Mouse (Mus musculus) 3T3-L1 (cell line): Measurements from ENCODE around the gene Bsdc1.
"Not testable (repeated sequence)": the region's sequence is repeated elsewhere in the genome, so short reads cannot be mapped to it uniquely, and the experiment has no call there.

Source experiments
- DNase-seq: peaks from one replicate; pipeline ENCODE4 v3.0.0-alpha.2; 2015; ENCODE audit warnings: low read depth, low spot score

The Bsdc1 gene

DNA sequence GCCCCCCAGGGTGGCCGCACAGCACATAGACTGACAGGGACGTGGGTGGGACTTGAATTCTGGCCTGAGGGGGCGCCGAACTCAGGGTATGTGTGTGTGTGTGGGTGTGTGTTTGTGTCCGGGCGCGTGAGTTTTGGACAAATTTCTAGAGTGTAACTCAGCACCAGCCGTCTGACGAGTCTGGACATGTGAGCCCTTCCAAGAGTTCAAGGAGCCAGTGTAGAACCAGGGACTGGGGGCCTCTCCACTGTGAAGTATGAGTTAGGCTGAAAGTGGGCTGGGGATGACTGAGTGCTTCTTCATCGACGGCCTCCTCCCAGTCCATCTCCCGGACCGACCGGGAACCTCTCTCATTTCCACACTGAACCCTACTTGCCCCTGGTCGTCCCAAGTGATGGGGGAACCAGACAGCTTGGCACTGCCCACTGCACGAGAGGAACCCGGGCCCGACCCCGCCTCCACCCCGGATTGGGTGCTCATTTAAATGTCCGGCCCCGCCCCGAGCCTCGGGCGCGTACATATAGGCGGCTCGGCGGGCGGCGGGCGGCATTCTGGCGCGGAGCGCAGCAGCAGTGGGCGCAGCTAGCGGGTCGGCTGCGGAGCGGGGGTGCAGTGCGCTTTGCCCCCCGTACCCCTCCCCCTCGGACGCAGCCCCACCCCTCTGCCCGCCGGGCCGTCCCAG, 51.8 kb downstream of the Bsdc1 start, which contains the start of gene Marcksl1:
Marcksl1 (plus strand) TSS at position 496 of the 682 bp plus-strand sequence.
- peak; percentile 81 for DNase-seq

DNA sequence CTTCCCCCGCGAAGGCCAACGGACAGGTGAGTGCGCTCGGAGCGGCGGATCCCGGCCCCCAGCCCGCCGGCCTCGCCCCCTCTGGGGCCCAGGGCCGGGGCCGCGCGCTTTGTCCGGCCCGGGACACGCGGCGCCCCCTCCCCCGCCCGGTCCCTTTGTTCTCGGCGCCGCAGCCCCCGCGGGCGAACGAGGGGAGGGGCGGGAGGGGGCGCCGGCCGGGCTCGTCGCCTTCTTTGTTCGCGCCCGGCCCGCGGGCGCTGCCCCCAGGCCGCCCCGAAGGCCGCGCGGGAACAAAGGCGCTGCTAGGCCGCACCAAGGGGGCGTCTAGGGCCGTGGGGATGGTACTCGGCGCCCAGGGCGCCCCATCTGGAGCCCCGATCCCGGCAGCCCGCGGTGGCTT, 52.5 kb downstream of the Bsdc1 start:
- DNase-seq: no peak

DNA sequence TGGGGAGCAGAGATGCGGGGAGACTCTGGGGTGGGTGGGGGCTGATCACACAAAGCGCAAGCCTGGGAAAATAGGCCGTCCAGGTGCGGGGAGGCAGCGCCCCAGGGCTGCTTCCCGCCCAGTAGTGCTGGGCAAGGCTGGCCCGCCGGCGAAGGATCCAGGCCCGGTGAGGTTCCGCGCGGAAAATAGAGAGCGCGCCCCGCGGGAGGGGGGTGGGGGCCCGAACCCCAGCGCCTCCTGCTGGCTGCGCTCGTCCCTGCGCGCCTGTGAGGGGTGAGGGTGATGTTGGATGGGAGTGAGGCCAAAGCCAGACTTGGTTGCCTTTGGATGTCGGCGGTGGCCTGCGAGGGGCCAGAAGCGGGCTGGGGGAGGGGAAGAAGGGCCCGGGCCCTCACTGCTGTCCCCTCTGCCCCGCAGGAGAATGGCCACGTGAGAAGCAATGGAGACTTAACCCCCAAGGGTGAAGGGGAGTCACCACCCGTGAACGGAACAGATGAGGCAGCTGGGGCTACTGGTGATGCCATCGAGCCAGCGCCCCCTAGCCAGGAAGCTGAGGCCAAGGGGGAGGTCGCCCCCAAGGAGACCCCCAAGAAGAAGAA, 53.0 kb downstream of the Bsdc1 start:
- peak; percentile 62 for DNase-seq

DNA sequence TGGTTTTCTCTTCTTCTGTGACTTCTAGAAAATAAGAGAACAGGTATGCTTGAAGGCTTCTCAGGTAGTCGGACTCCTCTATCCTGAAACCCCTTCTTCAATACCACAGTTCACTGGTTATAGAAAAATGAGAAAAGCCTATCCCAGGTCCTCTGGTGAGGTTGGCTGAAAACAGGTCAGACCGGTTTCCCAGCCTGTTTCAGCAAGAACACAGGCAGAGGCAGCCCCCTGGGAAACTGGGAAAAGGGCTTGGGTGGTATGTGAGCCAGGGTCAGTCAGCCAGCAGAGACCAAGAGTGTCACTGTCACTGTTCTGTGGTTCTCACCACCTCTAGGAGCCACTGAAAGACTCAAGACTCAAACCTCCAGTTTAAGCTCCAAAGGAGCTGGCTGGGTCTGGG, 55.5 kb downstream of the Bsdc1 start:
- no peak for DNase-seq

- no peak for DNase-seq
These were observed 57.1 kb downstream of the Bsdc1 start for GRCm38 (mm10) chr4:129518519-129518918.

DNA sequence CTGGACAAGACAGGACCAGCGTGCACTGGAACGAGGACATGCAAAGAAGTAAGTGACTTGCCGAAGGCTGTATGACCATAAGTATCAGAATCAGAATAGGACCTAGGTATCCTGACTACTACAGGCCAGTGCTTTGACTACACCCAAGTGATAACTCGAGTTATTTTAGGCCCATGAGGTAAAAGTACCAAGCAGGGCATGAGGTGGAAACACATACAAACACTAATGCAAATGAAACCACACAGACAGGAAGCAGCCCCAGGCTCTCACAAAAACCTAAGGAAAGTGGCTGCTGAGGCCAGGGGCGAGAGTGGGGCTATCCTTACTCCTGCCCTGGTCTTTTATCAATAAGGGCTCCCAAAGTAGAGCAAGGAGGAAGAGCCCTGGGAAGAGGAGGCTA, 64.0 kb downstream of the Bsdc1 start:
- DNase-seq: no peak

DNA sequence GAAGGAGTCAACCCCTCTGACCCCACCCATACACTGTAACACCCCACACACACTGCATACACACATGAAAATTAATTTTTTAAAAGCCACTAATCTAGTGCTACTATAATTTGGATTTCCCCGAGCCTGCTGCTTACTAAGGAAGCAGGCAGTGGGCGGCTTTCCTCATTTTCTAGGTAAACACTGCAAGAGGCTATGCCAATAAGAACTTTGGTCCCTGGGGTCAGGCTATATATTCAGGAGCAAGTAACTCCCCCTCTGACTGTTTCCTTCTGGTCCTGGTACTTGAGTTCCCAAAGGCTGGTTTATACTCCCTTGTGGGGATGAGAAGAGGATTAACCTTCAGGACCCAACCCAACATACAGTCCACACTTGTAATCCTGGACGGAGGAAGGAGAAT, 64.5 kb downstream of the Bsdc1 start:
- no peak for DNase-seq

DNA sequence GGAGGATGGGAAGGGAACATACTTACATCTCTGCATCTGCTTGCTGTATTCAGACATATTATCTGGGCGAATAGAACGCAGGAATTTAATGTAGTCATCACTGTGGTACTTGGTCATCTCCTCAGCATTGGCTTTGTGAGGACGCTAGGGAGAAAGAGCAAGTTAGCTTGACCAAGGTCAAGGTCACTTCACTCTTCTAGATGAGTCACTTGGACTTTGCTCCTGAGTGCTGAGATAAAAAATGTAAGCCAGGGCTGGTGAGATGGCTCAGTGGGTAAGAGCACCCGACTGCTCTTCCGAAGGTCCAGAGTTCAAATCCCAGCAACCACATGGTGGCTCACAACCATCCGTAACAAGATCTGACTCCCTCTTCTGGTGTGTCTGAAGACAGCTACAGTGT, 67.5 kb downstream of the Bsdc1 start:
- not testable (repeated sequence) for DNase-seq
